Mouse (Mus musculus) forebrain, embryonic 15.5 days (tissue): ENCODE data around the gene A4galt. TPM values are rescaled to one million over a fixed set of nuclear protein-coding genes. Genes with fewer than 3 reads are reported as not detected.

Source experiments
- polyA plus RNA-seq: library from polyadenylated mRNA; unstranded; fragments of >200 nt; fragmentation: Nextera tagmentation; extraction: Ambion mirVana; gene quantifications from 2 replicates; pipeline ENCODE4 v1.2.1, GENCODE M21; 2015

The A4galt gene
- polyA plus RNA-seq, 1 experiment from 2014 or later = 1.7 TPM

Other genes with a start within 250 kb of the A4galt start
- 1.6 and 1.8 TPM in 2 replicates for gene Nfam1, start 218.5 kb downstream of the A4galt start, polyA plus RNA-seq
- gene Serhl, start 162.3 kb downstream of the A4galt start, polyA plus RNA-seq = 31.3 and 35.9 TPM in 2 replicates
- gene Rrp7a, start 129.0 kb downstream of the A4galt start, polyA plus RNA-seq = 72.4 and 72.9 TPM in 2 replicates
- 157 and 159 TPM in 2 replicates for gene Poldip3, start 102.4 kb downstream of the A4galt start, polyA plus RNA-seq
- 85.3 and 92.8 TPM in 2 replicates for gene Cyb5r3, start 79.2 kb downstream of the A4galt start, polyA plus RNA-seq
- gene Arfgap3, start 98.5 kb upstream of the A4galt start, polyA plus RNA-seq = 38.7 and 39.6 TPM in 2 replicates
- 21.5 and 25.5 TPM in 2 replicates for gene Pacsin2, start 212.8 kb upstream of the A4galt start, polyA plus RNA-seq